Mouse (Mus musculus): Measurements from ENCODE around the gene Amz2. TPM values are rescaled to one million over a fixed set of nuclear protein-coding genes. Genes with fewer than 3 reads are reported as not detected.
A peak's percentile ranks its signal among the peaks of the same experiment; 100 is the strongest.

Amz2 gene
- polyA plus RNA-seq, 2 experiments, result 12.6 to 13.1 TPM

DNA sequence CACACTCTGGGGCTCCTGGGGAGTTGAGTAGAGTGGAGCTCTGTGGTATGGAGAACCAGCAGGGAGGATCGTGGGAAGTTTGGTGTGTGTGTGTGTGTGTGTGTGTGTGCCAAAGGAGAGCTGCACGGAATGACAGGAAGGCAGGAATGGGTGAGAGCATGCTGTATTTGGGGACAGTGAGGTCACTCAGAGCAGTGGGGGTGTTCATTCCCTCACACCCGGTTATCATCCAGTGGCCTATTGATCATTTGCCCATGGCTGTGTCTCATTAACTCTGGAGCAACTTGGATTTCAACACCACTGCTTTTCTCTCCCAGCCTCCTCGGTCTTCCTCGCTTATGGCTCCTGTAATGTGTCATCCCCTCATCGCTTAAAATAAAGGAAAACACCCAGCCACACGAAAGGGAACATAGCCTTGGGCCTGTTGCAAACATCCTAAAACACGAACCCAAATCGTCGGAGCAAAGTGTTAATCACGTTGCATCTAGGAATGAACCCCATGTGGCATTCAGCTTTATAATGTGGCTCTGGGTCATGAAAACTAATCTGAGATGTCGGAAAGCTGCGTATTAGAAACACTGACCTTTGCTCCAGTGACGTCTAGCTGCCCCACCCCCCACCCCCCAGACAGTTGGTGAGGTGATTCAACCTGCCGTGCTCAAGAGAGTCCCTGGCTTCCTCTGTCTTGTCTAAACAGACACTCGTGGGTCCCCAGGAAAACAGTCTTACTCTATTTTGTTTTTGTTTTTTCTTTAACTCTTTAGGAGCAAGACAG, 52.0 kb downstream of the Amz2 start:
- no peak for TF ChIP-seq EP300 (IDR thresholded peaks at IDR 0.05; ENCODE audit: low read depth)
- no peak for TF ChIP-seq CTCF (IDR thresholded peaks at IDR 0.05; ENCODE audit: low read depth)
- DNase-seq (ENCODE audit: low read depth in 3 of 3, low spot score in 3 of 3), result no peak
- Histone ChIP-seq H3K36me3 (replicated peaks; ENCODE audit: control insufficient read depth, insufficient read depth, low read depth) (no peaks in the 10 kb centered on the region), H3K4me3 (ENCODE audit: insufficient read depth in 1 of 2, low read depth in 2 of 2, low read length in 2 of 2) (no peak overlapping the region), H3K4me1 (replicated peaks; ENCODE audit: control insufficient read depth in 2 of 2, insufficient read depth in 2 of 2, low read length in 1 of 2) (peaks cover 8 to 31% of the 10 kb centered on the region in 2 experiments; a peak in 3 of 4 replicates), H3K27ac (peak overlapping the region; percentile 41), H3K9ac (replicated peaks) (no peak overlapping the region), H3K27me3 (ENCODE audit: control insufficient read depth, insufficient read depth, low read length) (no peaks in the 10 kb centered on the region), H3K4me2 (ENCODE audit: low read depth) (no peak overlapping the region), H3K9me3 (ENCODE audit: control insufficient read depth, low read length) (no peaks in the 10 kb centered on the region)
- ATAC-seq (ENCODE audit: insufficient read depth), result no peak
- WGBS (ENCODE audit: insufficient replicate concordance), result 68% methylated on average over 16 of the region's 16 CpGs

DNA sequence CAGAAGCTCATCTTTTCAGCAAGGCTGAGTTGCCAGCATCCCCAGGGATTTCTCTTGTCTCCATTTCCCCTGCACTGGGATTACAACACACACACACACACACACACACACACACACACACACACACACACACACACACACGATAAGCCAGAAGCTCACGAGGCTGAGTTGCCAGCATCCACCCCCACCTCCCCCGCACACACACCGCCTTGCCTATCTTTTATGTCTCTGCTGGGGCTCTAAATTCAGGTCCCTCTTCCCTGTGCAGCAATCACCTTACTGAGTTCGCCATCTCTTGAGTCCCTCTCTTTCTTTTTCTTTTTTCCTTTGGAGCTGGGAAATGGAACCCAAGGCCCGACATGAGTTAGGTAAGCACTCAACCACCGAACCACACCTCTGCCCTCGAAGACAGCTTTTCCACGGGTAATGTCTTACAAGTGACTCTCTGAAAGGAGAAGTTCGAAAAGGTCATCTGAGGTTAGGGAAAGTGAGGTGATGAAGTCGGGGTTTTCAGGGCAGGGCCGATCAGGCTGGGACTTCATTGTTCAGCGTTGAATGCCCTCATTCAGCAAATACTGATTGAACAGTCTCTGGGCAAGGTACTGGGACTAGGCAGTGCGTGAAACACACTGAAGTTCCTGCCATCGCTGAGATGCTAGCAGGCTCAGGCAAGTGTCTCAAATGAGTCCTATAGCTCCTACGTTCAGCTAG, 54.0 kb downstream of the Amz2 start:
- Histone ChIP-seq H3K4me2 (ENCODE audit: low read depth) (no peak overlapping the region), H3K27ac (no peak overlapping the region), H3K4me1 (replicated peaks; ENCODE audit: control insufficient read depth in 2 of 2, insufficient read depth in 2 of 2, low read length in 1 of 2) (peaks cover 5 to 26% of the 10 kb centered on the region in 2 experiments; a peak in 3 of 4 replicates), H3K4me3 (ENCODE audit: insufficient read depth in 1 of 2, low read depth in 2 of 2, low read length in 2 of 2) (no peak overlapping the region), H3K27me3 (ENCODE audit: control insufficient read depth, insufficient read depth, low read length) (no peaks in the 10 kb centered on the region), H3K9ac (replicated peaks) (no peak overlapping the region), H3K9me3 (ENCODE audit: control insufficient read depth, low read length) (no peaks in the 10 kb centered on the region), H3K36me3 (replicated peaks; ENCODE audit: control insufficient read depth, insufficient read depth, low read depth) (no peaks in the 10 kb centered on the region)
- ATAC-seq (ENCODE audit: insufficient read depth) (no peak), DNase-seq (ENCODE audit: low read depth in 3 of 3, low spot score in 3 of 3) (no peak)
- 46% methylated on average over 16 of the region's 16 CpGs for WGBS (ENCODE audit: insufficient replicate concordance)
- TF ChIP-seq EP300 (IDR thresholded peaks at IDR 0.05; ENCODE audit: low read depth), result no peak
- TF ChIP-seq CTCF (IDR thresholded peaks at IDR 0.05; ENCODE audit: low read depth), result no peak

DNA sequence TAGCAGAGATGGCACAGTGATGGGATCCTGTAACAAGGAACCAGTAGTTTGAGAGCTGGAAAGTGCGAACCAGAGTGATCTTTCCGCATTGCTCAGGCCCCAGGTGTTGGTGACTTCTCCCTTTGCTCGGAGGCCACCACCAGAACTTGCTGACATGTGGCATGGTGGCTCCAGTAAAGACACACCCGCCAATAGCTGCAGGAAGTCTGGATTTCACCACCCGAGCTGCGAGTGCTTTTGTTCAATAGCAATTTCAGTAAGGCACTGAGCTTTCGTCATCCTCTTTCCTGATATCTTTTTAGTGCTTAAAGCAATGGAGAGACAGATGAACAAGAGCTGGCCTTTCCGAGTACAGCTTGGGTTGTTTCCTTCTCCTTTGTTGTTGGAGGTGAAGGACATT, 54.7 kb downstream of the Amz2 start:
- no peak overlapping the region for H3K4me2 ChIP-seq (ENCODE audit: low read depth)
- H3K9ac ChIP-seq (replicated peaks), result no peak overlapping the region
- WGBS (ENCODE audit: insufficient replicate concordance), result 50% methylated on average over 8 of the region's 8 CpGs
- H3K27ac ChIP-seq, result no peak overlapping the region
- TF ChIP-seq EP300 (IDR thresholded peaks at IDR 0.05; ENCODE audit: low read depth), result no peak
- no peak for TF ChIP-seq CTCF (IDR thresholded peaks at IDR 0.05; ENCODE audit: low read depth)
- H3K4me1 ChIP-seq (replicated peaks; ENCODE audit: control insufficient read depth in 2 of 2, insufficient read depth in 2 of 2, low read length in 1 of 2), result peaks cover 5 to 27% of the 10 kb centered on the region in 2 experiments; a peak in 3 of 4 replicates
- H3K9me3 ChIP-seq (ENCODE audit: control insufficient read depth, low read length), result no peaks in the 10 kb centered on the region
- H3K36me3 ChIP-seq (replicated peaks; ENCODE audit: control insufficient read depth, insufficient read depth, low read depth), result no peaks in the 10 kb centered on the region
- no peak overlapping the region for H3K4me3 ChIP-seq (ENCODE audit: insufficient read depth in 1 of 2, low read depth in 2 of 2, low read length in 2 of 2)
- no peaks in the 10 kb centered on the region for H3K27me3 ChIP-seq (ENCODE audit: control insufficient read depth, insufficient read depth, low read length)
- no peak for ATAC-seq (ENCODE audit: insufficient read depth)
- DNase-seq (ENCODE audit: low read depth in 3 of 3, low spot score in 3 of 3), result no peak

DNA sequence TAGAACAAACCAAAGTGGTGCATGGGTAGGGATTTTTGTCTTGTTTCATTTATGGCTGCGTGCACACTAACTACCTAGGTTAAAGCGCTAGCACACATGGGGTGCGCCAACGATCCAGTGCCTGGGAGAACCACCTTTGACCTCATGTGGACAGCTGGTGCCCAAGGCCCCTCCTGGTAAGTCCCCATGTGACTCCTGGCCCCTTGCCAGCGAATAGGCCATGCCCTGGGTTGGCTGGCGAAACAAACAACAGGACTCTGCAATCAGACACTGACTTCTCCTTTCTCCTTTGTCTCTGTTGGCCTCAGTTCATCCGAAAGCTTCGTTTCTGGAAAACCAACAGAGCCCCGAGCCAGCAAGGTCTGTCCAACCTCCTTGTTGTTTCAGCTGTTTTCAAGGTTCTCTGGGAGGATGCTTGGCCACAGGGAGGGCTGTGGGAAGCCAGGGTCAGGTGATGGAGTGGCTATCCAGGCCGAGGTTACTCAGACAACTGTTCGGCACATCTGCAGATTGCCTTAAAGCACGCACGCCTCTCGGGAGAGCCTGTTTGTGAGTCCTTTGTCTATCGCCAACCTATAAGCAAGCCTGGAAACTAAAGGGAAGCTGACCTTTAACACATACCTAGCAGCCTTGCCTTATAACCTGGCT, 59.8 kb downstream of the Amz2 start:
- no peak overlapping the region for H3K4me3 ChIP-seq (ENCODE audit: insufficient read depth in 1 of 2, low read depth in 2 of 2, low read length in 2 of 2)
- H3K9ac ChIP-seq (replicated peaks), result no peak overlapping the region
- DNase-seq (ENCODE audit: low read depth in 3 of 3, low spot score in 3 of 3), result no peak
- TF ChIP-seq EP300 (IDR thresholded peaks at IDR 0.05; ENCODE audit: low read depth) (no peak), CTCF (IDR thresholded peaks at IDR 0.05; ENCODE audit: low read depth) (no peak)
- no peak overlapping the region for H3K4me2 ChIP-seq (ENCODE audit: low read depth)
- peaks cover 0 to 14% of the 10 kb centered on the region in 2 experiments; a peak in 2 of 4 replicates for H3K4me1 ChIP-seq (replicated peaks; ENCODE audit: control insufficient read depth in 2 of 2, insufficient read depth in 2 of 2, low read length in 1 of 2)
- no peaks in the 10 kb centered on the region for H3K36me3 ChIP-seq (replicated peaks; ENCODE audit: control insufficient read depth, insufficient read depth, low read depth)
- H3K27me3 ChIP-seq (ENCODE audit: control insufficient read depth, insufficient read depth, low read length), result no peaks in the 10 kb centered on the region
- H3K9me3 ChIP-seq (ENCODE audit: control insufficient read depth, low read length), result no peaks in the 10 kb centered on the region
- ATAC-seq (ENCODE audit: insufficient read depth), result no peak
- no peak overlapping the region for H3K27ac ChIP-seq
- 82% methylated on average over 15 of the region's 15 CpGs for WGBS (ENCODE audit: insufficient replicate concordance)

DNA sequence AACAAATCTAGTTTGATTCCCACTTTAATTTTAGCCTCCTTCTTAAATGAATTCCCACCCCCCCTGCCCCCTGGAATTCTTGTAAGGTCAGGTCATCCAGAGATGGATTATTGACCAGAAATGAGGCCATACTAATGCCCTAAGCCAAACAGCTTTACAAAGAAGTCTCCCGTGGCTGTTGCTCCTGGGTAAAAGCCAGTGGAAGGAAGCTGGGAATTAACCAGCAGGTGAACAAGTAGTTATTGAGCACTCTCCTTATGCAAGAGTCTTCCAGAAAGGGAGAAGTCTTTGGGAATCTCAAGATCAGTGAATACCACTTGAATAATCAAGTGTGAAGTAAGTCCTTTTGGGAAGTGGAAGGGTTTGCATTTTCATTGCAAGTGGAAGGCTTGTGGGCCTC, 61.4 kb downstream of the Amz2 start:
- Histone ChIP-seq H3K27me3 (ENCODE audit: control insufficient read depth, insufficient read depth, low read length) (no peaks in the 10 kb centered on the region), H3K9ac (replicated peaks) (no peak overlapping the region), H3K4me2 (ENCODE audit: low read depth) (no peak overlapping the region), H3K4me3 (ENCODE audit: insufficient read depth in 1 of 2, low read depth in 2 of 2, low read length in 2 of 2) (no peak overlapping the region), H3K9me3 (ENCODE audit: control insufficient read depth, low read length) (no peaks in the 10 kb centered on the region), H3K27ac (no peak overlapping the region), H3K36me3 (replicated peaks; ENCODE audit: control insufficient read depth, insufficient read depth, low read depth) (no peaks in the 10 kb centered on the region), H3K4me1 (replicated peaks; ENCODE audit: control insufficient read depth in 2 of 2, insufficient read depth in 2 of 2, low read length in 1 of 2) (peaks cover 0 to 13% of the 10 kb centered on the region in 2 experiments; a peak in 3 of 4 replicates)
- ATAC-seq (ENCODE audit: insufficient read depth), result no peak
- 54% methylated on average over 1 of the region's 1 CpGs for WGBS (ENCODE audit: insufficient replicate concordance)
- no peak for DNase-seq (ENCODE audit: low read depth in 3 of 3, low spot score in 3 of 3)
- TF ChIP-seq EP300 (IDR thresholded peaks at IDR 0.05; ENCODE audit: low read depth) (no peak), CTCF (IDR thresholded peaks at IDR 0.05; ENCODE audit: low read depth) (no peak)

Data from liver, embryonic 14.5 days (tissue).